Mouse (Mus musculus): ENCODE results near the gene Psmb1. TPM values are rescaled to one million over a fixed set of nuclear protein-coding genes. Genes with fewer than 3 reads are reported as not detected.
A peak's percentile ranks its signal among the peaks of the same experiment; 100 is the strongest.

Gene Psmb1
- polyA plus RNA-seq, 1 experiment = 164 TPM

DNA sequence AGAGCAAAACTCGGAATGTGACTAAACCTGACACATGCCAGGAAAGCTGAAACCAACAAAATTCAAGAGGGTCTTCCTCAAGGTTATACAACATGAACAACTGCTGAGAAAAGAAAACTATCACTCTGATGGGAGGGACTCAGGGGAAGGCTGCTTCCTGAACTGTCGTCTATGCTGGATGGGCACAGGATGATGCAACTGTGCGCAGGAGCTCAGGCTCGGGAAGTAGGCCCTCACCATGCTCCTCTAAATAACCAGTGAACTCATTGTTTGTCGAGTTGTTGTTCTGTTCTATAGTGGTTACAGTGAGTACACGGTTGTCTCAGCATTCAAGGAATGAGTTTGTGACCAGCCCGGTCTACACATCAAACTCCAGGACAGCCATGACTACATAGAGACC lies 9.0 kb downstream of the Psmb1 start:
- Histone ChIP-seq H3K36me3 (ENCODE audit: control insufficient read depth, insufficient read depth, low read length) (peaks cover 56% of the 10 kb centered on the region), H3K4me3 (ENCODE audit: control insufficient read depth, insufficient read depth, low read length) (no peak overlapping the region), H3K27me3 (ENCODE audit: control insufficient read depth, insufficient read depth, low read length) (no peaks in the 10 kb centered on the region), H3K27ac (ENCODE audit: control insufficient read depth, insufficient read depth, low read length) (no peak overlapping the region), H3K4me1 (replicated peaks; ENCODE audit: control insufficient read depth, insufficient read depth, low read length) (no peaks in the 10 kb centered on the region)
- TF ChIP-seq POLR2A (IDR thresholded peaks at IDR 0.05; ENCODE audit: control insufficient read depth, extremely low read depth, insufficient read depth, low read length, poor library complexity) (no peak), CTCF (IDR thresholded peaks at IDR 0.05; ENCODE audit: borderline replicate concordance, control insufficient read depth, extremely low read depth, insufficient read depth, low read length, poor library complexity) (no peak)
- WGBS = 95% methylated on average over 7 of the region's 7 CpGs
- no peak for DNase-seq

DNA sequence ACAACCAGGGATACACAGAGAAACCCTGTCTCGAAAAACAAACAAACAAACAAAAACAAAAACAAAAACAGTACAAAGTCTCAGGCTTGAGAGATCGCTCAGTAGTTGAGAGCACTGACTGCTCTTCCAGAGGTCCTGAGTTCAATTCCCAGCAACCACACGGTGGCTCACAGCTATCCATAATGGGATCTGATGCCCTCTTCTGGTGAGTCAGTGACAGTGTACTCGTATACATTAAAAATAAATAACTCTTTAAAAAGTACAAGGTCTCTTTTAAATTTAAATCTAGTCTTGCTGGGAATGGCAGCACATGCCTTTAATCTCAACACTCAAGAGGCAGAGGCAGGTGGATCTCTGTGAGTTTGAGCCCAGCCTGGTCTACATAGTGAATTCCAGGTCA lies 26.9 kb downstream of the Psmb1 start:
- Histone ChIP-seq H3K4me1 (replicated peaks; ENCODE audit: control insufficient read depth, insufficient read depth, low read length) (no peaks in the 10 kb centered on the region), H3K4me3 (ENCODE audit: control insufficient read depth, insufficient read depth, low read length) (no peak overlapping the region), H3K27ac (ENCODE audit: control insufficient read depth, insufficient read depth, low read length) (no peak overlapping the region), H3K27me3 (ENCODE audit: control insufficient read depth, insufficient read depth, low read length) (no peaks in the 10 kb centered on the region), H3K36me3 (ENCODE audit: control insufficient read depth, insufficient read depth, low read length) (peaks cover 66% of the 10 kb centered on the region)
- no peak for DNase-seq
- 89% methylated on average over 4 of the region's 4 CpGs for WGBS
- TF ChIP-seq CTCF (IDR thresholded peaks at IDR 0.05; ENCODE audit: borderline replicate concordance, control insufficient read depth, extremely low read depth, insufficient read depth, low read length, poor library complexity) (no peak), POLR2A (IDR thresholded peaks at IDR 0.05; ENCODE audit: control insufficient read depth, extremely low read depth, insufficient read depth, low read length, poor library complexity) (no peak)

DNA sequence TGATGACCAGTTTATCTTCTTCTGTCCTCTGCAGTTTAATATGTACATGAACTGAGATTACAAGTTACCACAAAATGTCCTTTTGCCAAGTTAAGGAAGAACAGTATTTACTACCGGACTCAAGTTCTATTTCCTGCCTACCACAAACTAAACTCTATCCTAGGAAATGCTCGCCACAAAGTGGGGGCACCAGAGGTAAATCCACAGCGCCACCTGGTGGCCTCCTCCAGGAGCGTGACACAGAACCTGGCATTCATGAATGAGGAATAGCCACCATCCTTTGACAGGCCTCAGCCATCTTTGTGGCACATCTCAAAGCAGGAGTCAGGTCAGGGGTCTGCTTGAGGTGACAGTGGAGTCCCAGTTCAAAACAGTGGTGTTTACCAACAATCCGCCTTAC lies 31.9 kb downstream of the Psmb1 start:
- no peaks in the 10 kb centered on the region for H3K27me3 ChIP-seq (ENCODE audit: control insufficient read depth, insufficient read depth, low read length)
- H3K4me1 ChIP-seq (replicated peaks; ENCODE audit: control insufficient read depth, insufficient read depth, low read length) = no peaks in the 10 kb centered on the region
- 25% methylated on average over 5 of the region's 5 CpGs for WGBS
- no peak overlapping the region for H3K4me3 ChIP-seq (ENCODE audit: control insufficient read depth, insufficient read depth, low read length)
- peak; percentile 67 for DNase-seq
- H3K27ac ChIP-seq (ENCODE audit: control insufficient read depth, insufficient read depth, low read length) = no peak overlapping the region
- H3K36me3 ChIP-seq (ENCODE audit: control insufficient read depth, insufficient read depth, low read length) = peaks cover 16% of the 10 kb centered on the region; the same call in 1 of the 2 replicates
- peak; percentile 89 for TF ChIP-seq CTCF (IDR thresholded peaks at IDR 0.05; ENCODE audit: borderline replicate concordance, control insufficient read depth, extremely low read depth, insufficient read depth, low read length, poor library complexity)
- no peak for TF ChIP-seq POLR2A (IDR thresholded peaks at IDR 0.05; ENCODE audit: control insufficient read depth, extremely low read depth, insufficient read depth, low read length, poor library complexity)

DNA sequence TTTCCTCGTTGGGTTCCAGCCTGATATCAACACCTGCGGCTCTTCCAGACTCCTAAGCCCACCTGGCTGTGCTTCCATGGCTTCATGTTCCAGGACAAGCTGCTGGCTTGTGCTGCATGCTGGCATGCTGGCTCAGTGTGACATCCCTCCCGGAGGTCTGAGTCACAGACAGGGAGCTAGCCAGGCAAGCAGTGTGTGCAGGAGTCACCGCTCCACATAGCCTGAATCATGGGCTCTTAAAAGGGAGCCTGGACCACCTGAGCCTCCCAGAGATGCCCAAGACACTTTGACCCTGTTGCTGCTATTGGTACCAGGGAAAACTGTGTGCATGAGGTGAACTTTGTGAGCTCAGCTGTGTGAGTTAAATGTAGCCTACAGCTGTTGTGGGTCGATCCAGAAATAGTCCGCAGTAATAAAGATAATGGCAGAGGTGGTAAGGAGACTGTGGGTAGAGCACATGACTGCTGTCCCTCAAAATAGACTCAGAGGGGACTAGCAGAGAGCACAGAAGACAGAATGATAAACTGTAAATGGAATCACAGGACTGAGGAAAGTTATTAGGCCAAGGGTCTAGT lies 37.5 kb downstream of the Psmb1 start:
- no peak for TF ChIP-seq POLR2A (IDR thresholded peaks at IDR 0.05; ENCODE audit: control insufficient read depth, extremely low read depth, insufficient read depth, low read length, poor library complexity)
- H3K36me3 ChIP-seq (ENCODE audit: control insufficient read depth, insufficient read depth, low read length) = no peaks in the 10 kb centered on the region
- H3K27me3 ChIP-seq (ENCODE audit: control insufficient read depth, insufficient read depth, low read length) = no peaks in the 10 kb centered on the region
- H3K27ac ChIP-seq (ENCODE audit: control insufficient read depth, insufficient read depth, low read length) = no peak overlapping the region
- 89% methylated on average over 6 of the region's 6 CpGs for WGBS
- H3K4me3 ChIP-seq (ENCODE audit: control insufficient read depth, insufficient read depth, low read length) = no peak overlapping the region
- H3K4me1 ChIP-seq (replicated peaks; ENCODE audit: control insufficient read depth, insufficient read depth, low read length) = no peaks in the 10 kb centered on the region
- DNase-seq = no peak

DNA sequence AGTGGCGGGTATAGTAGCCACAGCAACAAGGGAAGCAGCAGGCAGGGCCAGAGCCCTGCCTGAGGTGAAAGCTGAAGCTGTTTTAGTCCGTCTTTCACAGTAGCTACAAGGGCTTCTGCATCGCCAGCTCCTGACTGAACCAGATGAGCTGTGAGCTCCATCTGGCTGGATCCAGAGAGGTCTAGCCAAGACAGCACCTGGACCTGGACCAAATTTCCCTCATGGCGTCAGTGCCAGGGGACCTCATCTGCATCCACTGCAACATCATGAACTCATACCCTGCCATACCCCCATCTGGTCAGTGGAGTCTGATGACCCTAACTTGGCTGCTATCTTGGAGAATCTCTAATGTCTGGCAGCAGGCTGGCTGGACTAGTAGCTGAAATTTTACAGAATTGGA lies 39.8 kb downstream of the Psmb1 start:
- Histone ChIP-seq H3K27me3 (ENCODE audit: control insufficient read depth, insufficient read depth, low read length) (no peaks in the 10 kb centered on the region), H3K4me1 (replicated peaks; ENCODE audit: control insufficient read depth, insufficient read depth, low read length) (no peaks in the 10 kb centered on the region), H3K4me3 (ENCODE audit: control insufficient read depth, insufficient read depth, low read length) (no peak overlapping the region), H3K36me3 (ENCODE audit: control insufficient read depth, insufficient read depth, low read length) (no peaks in the 10 kb centered on the region), H3K27ac (ENCODE audit: control insufficient read depth, insufficient read depth, low read length) (no peak overlapping the region)
- no peak for DNase-seq
- no peak for TF ChIP-seq POLR2A (IDR thresholded peaks at IDR 0.05; ENCODE audit: control insufficient read depth, extremely low read depth, insufficient read depth, low read length, poor library complexity)
- no peak for TF ChIP-seq CTCF (IDR thresholded peaks at IDR 0.05; ENCODE audit: borderline replicate concordance, control insufficient read depth, extremely low read depth, insufficient read depth, low read length, poor library complexity)
- WGBS = 94% methylated on average over 4 of the region's 4 CpGs

DNA sequence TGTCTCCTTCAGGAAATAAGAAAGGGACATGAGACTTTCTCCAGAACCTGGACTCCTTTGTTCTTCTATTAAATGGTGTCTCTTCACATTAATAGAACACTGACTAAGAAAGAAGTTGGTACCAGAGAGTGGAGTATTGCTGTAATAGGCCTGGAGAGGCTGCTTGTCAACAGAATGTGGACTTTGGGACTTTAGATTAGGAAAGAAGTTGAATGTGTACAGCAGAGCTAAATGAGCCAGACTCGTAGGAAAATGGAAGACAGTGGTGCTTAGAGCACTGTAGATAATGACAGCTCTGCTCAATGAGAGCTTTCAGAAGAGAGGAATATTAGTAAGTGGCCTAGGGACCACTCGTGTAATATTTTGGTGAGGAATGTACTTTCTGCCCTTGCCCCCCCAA lies 43.0 kb downstream of the Psmb1 start:
- no peaks in the 10 kb centered on the region for H3K4me1 ChIP-seq (replicated peaks; ENCODE audit: control insufficient read depth, insufficient read depth, low read length)
- TF ChIP-seq CTCF (IDR thresholded peaks at IDR 0.05; ENCODE audit: borderline replicate concordance, control insufficient read depth, extremely low read depth, insufficient read depth, low read length, poor library complexity) (no peak), POLR2A (IDR thresholded peaks at IDR 0.05; ENCODE audit: control insufficient read depth, extremely low read depth, insufficient read depth, low read length, poor library complexity) (no peak)
- 91% methylated on average over 2 of the region's 2 CpGs for WGBS
- H3K4me3 ChIP-seq (ENCODE audit: control insufficient read depth, insufficient read depth, low read length) = no peak overlapping the region
- no peak for DNase-seq
- no peak overlapping the region for H3K27ac ChIP-seq (ENCODE audit: control insufficient read depth, insufficient read depth, low read length)
- no peaks in the 10 kb centered on the region for H3K27me3 ChIP-seq (ENCODE audit: control insufficient read depth, insufficient read depth, low read length)
- no peaks in the 10 kb centered on the region for H3K36me3 ChIP-seq (ENCODE audit: control insufficient read depth, insufficient read depth, low read length)

DNA sequence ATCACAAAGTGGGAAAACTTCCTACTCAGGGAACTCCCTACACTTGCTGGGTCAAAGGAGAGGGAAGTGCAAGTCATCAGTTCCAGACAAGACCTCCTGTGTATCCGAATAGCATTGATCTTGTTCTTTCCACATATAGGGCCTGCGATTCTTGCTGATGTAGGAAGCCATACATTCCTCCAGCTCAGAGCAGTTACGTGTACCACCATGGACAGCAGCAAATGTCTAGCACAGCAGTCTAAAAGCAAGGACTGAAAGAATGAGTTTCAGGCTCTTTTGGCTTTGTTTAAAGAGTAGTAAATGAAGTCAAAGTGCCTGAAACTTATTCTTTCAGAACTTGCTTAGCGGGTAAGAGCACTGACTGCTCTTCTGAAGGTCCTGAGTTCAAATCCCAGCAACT lies 44.3 kb downstream of the Psmb1 start:
- no peak for TF ChIP-seq CTCF (IDR thresholded peaks at IDR 0.05; ENCODE audit: borderline replicate concordance, control insufficient read depth, extremely low read depth, insufficient read depth, low read length, poor library complexity)
- no peak for TF ChIP-seq POLR2A (IDR thresholded peaks at IDR 0.05; ENCODE audit: control insufficient read depth, extremely low read depth, insufficient read depth, low read length, poor library complexity)
- Histone ChIP-seq H3K27ac (ENCODE audit: control insufficient read depth, insufficient read depth, low read length) (no peak overlapping the region), H3K27me3 (ENCODE audit: control insufficient read depth, insufficient read depth, low read length) (no peaks in the 10 kb centered on the region), H3K4me1 (replicated peaks; ENCODE audit: control insufficient read depth, insufficient read depth, low read length) (no peaks in the 10 kb centered on the region), H3K4me3 (ENCODE audit: control insufficient read depth, insufficient read depth, low read length) (no peak overlapping the region), H3K36me3 (ENCODE audit: control insufficient read depth, insufficient read depth, low read length) (no peaks in the 10 kb centered on the region)
- 96% methylated on average over 4 of the region's 4 CpGs for WGBS
- DNase-seq = no peak
